Mouse (Mus musculus) hindlimb bud, embryonic 11.5 days (tissue): ENCODE measurements around the gene Mtch1.
"Not testable (repeated sequence)": the region's sequence is repeated elsewhere in the genome, so short reads cannot be mapped to it uniquely, and the experiment has no call there.

Source experiments
- DNase-seq: peaks from one replicate; pipeline ENCODE4 v3.0.0-alpha.2; 2012; ENCODE audit warnings: low read depth, low spot score; ENCODE audit errors: extremely low spot score

Gene Mtch1

GRCm38 (mm10) chr17:29347645-29348256, at the start of gene Mtch1:
Gene Mtch1, minus strand, starts transcription at chr17:29347934.
- peak; percentile 83 for DNase-seq

DNA sequence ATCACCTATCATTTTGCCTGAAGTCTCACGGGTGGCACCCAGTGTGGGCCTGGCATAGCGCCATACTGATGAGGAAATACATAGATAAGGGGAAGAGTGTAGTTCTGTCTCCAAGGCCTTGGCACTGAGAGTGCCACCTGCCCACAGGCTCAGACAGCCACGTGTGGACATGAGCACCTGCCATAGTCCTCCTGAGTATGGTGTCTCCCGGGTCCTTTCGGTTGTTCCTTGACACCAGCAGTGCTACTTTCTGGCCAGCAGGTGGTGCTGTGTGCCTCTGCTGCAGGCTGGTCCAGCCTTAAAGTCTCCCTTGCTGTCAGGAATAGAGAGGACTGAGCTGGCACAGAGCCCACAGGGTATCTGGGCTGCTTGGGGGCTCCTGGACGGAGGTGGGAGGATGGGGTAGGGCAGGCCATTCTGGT, 49.1 kb upstream of the Mtch1 start:
- DNase-seq: peak; percentile 84

DNA sequence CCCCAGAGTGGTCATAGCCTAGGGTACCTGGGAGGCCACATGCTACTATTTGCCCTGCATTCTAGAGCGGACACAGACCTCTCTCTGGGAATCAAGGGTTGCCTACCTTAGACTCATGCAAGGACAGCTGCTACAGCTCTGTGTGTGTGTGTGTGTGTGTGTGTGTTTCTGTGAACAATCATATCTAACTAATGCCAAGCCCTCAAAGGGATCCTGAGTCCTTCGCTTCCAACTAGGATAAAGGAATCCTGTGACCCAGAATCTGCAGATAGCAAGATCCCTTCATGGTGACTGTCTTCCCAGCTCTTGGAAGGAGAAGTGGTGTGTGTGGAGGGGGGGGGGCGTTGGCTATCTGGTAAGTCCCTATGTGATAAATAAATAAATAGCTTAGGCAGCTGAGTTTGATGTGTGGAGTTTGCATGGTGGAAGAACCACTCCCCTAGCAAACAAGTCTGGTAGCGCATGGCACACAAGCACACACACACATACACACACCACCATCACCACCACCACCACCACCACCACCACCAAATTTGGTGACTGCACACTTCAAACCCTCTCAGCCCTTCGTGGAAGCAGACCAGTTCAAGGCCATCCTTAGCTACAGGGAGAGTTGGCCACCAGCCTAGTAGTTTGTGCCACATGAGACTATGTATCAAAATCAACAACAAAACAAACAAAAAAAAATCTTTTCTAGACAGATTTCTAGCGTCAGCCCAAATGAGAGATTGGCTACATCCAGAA, 48.5 kb upstream of the Mtch1 start:
- DNase-seq: no peak

DNA sequence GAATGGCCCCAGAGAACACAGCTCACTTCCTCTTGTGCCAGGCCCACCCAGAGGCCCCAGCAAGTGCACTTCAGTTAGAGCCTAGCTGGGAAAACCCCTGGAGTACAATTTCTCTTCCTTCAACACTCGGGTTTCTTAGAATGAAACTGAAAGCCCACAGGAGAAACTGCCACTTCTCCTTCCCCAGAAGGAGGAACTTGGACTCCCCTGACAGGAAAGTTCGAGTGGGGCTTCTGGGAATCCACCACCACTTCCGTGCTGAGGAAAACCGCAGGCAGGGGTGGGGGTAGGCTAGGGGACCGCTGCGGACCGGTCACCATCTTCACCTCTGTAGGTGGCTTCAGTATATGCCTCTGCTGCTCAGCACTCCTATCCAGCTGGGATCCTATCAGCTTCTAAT, 47.6 kb upstream of the Mtch1 start:
- no peak for DNase-seq

DNA sequence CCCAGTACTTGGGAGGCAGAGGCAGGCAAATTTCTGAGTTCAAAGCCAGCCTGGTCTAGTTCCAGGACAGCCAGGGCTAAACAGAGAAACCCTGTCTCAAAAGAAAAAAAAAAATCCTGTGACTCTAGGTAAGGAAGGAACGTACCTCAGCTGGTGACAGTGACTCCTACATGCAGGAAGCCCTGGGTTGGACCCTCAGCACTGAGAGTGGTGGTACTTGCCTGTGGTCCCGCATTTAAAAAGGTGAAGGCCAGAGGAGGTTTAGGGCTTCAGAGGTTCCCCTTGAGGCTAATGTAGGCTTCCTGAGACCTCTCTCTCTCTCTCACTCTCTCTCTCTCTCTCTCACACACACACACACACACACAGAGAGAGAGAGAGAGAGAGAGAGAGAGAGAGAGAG, 47.0 kb upstream of the Mtch1 start:
- DNase-seq: not testable (repeated sequence)

DNA sequence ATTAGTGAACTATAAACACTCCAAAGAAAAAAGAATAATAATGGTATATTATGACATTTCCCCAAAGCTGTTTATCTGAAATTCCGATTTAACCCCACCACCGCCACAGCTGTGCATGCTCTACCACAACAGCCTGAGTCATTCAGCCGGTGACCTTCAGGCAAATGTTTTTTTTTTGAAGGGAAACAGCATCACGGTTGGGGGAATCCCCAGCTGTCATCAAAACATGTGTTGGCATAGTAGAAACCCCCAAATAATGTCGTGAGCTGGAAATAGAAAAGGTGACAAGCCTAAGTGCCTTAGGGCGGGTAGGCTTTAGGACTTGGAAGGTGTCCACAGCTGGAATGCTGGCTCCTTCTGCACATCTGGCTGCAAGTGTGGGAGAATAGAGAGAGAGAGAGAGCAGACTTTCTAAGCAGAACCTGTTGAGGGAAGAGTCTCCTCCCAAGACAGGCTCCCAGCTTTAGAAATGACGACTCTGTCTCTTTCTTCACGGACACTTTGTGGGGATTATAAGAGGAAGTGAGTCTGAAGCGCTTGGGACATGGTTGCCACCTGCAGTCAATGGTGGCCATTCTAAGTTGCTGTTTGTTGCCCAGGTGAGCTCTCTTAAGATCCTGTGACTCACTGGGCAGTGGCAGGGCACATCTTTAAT, 46.5 kb upstream of the Mtch1 start:
- no peak for DNase-seq

DNA sequence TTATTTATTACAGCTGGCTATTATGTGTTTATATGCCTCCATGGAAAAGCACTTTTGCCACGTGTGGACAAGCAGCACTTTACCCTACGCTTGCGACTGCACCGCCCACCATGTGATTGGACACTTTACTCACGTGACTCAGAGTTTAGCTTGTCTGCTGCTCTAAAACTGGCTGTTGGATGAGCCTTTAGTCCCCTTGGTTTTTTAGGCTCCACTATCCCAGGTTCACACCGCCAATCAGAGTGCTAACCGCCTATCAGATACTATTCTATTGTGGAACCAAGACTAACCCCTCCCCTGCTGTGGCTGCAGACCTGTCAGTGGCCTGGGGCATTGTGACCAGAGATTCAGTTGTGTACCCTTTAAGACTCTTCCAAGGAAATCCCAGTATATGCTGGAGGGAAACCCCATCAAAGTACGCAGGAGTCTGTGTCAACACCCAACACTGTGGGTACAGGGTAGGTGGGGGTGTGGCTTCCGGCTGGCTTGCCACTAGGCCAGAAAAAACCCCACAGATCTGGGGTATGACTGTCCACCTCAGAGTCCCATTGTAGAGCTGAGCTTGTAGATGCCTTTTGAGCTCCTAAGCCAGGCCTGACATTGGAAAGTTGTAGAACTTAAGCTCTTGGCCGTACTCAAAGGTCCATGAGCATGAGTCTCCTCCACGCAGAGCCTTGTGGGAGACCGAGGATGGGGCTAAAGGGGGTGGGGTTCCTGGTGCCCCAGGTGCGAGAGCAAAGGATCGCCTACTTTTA, 45.8 kb upstream of the Mtch1 start:
- DNase-seq: no peak

DNA sequence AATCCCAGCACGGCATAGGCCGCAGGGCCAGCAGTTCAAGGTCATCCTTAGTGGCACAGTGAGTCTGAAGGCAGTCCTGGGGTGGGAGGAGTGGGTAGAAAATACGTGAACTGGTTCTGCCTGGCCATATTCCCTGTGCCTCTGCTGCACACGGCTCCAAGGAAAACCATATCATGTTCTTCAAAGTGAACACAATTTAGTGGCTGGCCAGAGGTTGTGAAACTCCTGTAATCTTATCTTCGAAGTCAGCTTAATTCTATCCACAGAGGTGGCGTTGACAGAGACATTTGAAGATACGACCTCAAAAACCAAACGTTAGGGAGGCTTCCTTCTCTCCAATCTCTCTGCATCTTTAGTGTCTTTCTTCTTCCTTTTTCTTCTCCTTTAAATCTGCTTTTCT, 43.5 kb upstream of the Mtch1 start:
- no peak for DNase-seq

GRCm38 (mm10) chr17:29388978-29389377, 41.2 kb upstream of the Mtch1 start:
- no peak for DNase-seq

GRCm38 (mm10) chr17:29385746-29386145, 38.0 kb upstream of the Mtch1 start:
- no peak for DNase-seq

DNA sequence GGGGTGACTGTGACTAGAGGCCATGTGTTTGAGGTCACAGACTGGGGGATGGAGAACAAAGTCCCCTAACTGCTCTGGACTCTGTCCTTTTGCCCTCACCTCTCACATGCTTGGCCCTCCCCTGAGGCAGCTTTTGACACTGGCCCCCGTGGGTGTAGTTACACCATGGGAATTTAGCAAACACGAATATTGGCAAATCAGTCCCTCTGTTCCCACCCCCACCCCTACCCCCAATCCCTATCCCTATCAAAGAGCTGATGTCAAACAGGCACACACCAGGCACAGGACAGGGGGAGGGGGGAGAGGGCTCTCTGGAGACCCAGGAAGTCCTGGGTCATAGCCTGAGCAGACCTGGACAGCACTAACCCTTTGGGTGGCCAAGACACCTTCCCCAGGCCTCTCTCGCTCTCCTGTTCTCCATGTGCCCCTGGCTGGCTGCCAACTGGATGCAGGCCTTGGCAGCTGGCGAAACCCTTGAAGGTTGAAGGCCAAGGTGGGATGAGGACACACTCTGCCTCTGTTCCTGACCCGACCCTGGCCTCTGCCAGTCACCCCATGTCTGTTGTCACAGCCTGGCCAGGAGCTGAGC, 37.2 kb upstream of the Mtch1 start:
- no peak for DNase-seq

DNA sequence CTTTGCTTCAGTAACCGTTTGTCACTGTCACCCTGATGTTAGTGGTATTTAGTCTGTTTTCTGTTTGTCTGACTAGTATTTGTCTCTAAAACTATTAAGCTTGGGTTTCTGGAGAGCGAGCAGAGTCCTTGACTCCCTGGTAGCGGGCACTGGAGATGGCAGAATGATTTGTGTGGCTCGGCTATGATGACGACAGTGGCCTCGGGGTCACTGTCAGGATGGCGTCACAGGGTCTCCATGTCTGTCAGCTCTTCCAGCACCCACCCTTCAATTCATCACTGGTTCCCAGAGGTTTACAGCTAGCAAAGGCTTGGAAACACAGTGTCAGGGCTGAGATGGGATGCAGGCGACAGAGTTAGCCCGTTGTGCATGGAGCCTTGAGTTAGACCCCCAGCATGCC, 36.2 kb upstream of the Mtch1 start:
- no peak for DNase-seq

GRCm38 (mm10) chr17:29382417-29382816, 34.7 kb upstream of the Mtch1 start:
- DNase-seq: no peak

DNA sequence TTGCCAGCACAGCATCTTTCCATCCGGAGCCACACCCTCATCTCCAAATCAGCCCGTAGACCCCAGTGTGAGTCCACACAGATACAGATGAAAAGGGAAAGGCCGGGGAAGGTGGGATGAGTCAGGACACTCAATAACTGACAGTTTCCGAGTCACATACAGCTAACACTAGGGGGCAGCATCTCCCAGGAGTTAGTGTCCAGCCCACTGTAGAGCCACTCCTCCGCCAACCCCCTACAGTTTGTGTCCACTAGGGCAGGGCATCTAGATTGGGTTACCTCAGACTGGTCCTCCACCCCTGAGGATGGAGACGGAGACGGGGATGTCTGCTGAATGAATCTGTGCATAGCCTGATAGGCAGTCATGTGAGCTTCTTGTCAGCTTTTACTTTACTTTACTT, 33.7 kb upstream of the Mtch1 start:
- no peak for DNase-seq

DNA sequence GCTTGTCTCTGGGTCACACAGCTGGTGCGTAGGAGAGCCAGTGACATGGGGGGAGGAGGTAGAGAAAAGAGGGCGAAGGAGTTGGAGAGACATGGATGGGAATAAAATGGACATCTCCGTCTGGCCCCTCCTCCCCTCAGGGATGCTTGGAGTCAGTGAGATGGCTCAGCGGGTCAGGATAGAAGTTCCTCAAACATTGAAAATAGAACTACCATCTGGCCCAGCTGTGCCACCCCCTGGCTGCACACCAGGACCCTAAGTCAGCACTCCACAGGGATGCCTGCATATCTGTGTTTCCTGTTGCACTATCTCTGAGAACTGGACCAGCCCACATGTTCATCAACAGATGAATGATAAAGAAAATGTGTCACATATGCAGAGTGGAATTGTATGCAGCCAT, 32.5 kb upstream of the Mtch1 start:
- DNase-seq: no peak

- no peak for DNase-seq
Measured at GRCm38 (mm10) chr17:29378056-29378455, 30.3 kb upstream of the Mtch1 start.

GRCm38 (mm10) chr17:29375871-29376270, 28.1 kb upstream of the Mtch1 start:
- DNase-seq: no peak

DNA sequence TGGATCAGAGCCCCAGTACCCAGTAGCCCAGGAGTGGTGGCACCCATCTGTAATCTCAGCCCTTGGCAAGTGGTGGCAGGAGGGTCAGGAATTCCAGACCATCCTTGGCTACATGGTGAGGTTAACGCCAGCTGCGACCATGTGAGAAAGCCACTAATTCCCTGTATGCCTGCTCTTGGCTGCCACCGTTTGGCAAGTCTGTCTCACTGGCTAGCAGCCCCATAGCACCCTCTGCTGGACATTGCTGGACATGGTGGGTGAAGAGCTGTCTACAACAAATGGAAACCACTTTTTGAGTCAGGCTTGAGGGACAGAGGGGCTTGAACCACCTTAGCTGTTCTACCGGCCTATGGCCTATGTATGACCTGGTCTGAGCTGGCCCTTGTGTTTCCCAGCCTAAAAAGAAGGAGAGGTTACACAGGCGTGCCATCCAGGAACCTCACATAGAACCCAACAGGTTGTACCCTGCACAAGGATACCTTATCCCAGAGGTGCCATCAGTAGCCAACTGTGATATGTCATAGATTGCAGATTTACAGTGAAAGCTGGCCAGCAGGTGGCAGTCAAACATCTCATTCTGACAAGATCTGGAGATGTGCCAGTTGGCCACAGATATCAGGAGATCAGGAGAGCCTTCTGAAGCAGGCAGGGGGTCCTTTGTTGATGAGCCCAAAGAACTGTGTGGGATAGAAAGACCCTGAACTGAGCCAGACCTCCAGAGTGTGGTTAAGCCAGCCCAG, 23.4 kb upstream of the Mtch1 start:
- peak; percentile 86 for DNase-seq

DNA sequence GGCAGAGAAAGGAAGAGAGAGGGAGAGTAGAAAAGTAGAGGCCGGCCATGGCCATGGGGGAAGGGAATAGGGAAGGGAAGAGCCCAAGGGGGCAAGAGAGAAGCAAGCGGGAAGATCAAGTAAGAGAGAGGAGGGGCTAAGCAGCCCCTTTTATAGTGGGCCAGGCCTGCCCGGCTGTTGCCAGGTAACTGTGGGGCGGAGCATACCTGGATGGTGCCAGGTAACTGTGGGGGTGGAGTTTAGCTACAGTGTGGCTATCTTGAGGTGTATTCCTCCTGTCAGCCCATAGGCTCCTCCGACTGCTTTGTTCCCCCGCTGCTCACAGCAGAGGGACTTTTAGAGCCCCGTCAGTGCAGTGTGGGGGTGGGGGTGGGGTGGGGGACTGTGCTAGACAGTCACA, 21.0 kb upstream of the Mtch1 start:
- no peak for DNase-seq

- DNase-seq: no peak
Measured at GRCm38 (mm10) chr17:29365105-29365621, 17.4 kb upstream of the Mtch1 start.
